Mouse (Mus musculus): ENCODE results near the gene Mccc1. TPM values are rescaled to one million over a fixed set of nuclear protein-coding genes. Genes with fewer than 3 reads are reported as not detected.

Gene Mccc1
- polyA plus RNA-seq, 1 experiment from 2014 or later, result 34.4 TPM

GRCm38 (mm10) chr3:35971149-35971548 is 29.3 kb downstream of the Mccc1 start:
- no peak overlapping the region for H3K27ac ChIP-seq (ENCODE audit: low read length)
- WGBS, result 92% methylated on average over 12 of the region's 12 CpGs
- peaks cover 20% of the 10 kb centered on the region for H3K36me3 ChIP-seq (ENCODE audit: control insufficient read depth, insufficient read depth, low read length)
- H3K4me2 ChIP-seq (replicated peaks; ENCODE audit: low read depth, low read length), result no peak overlapping the region
- H3K9ac ChIP-seq (replicated peaks; ENCODE audit: low read depth, low read length), result no peak overlapping the region
- no peaks in the 10 kb centered on the region for H3K4me1 ChIP-seq (ENCODE audit: control insufficient read depth, insufficient read depth, low read length)
- no peak for ATAC-seq (ENCODE audit: insufficient number of reproducible peaks, insufficient read depth, low FRiP score, low read depth)
- H3K27me3 ChIP-seq (ENCODE audit: control insufficient read depth, insufficient read depth, low read length), result no peaks in the 10 kb centered on the region
- H3K4me3 ChIP-seq (ENCODE audit: low read depth, low read length), result no peak overlapping the region
- H3K9me3 ChIP-seq (ENCODE audit: control insufficient read depth, low read depth, low read length), result no peaks in the 10 kb centered on the region

- Histone ChIP-seq H3K9ac (replicated peaks; ENCODE audit: low read depth, low read length) (no peak overlapping the region), H3K9me3 (ENCODE audit: control insufficient read depth, low read depth, low read length) (no peaks in the 10 kb centered on the region), H3K27me3 (ENCODE audit: control insufficient read depth, insufficient read depth, low read length) (no peaks in the 10 kb centered on the region), H3K4me3 (ENCODE audit: low read depth, low read length) (no peak overlapping the region), H3K27ac (ENCODE audit: low read length) (no peak overlapping the region), H3K4me1 (ENCODE audit: control insufficient read depth, insufficient read depth, low read length) (no peaks in the 10 kb centered on the region), H3K36me3 (ENCODE audit: control insufficient read depth, insufficient read depth, low read length) (peaks cover 20% of the 10 kb centered on the region), H3K4me2 (replicated peaks; ENCODE audit: low read depth, low read length) (no peak overlapping the region)
- no peak for ATAC-seq (ENCODE audit: insufficient number of reproducible peaks, insufficient read depth, low FRiP score, low read depth)
- 85% methylated on average over 4 of the region's 4 CpGs for WGBS
These were observed 30.0 kb downstream of the Mccc1 start for GRCm38 (mm10) chr3:35970441-35970840.

GRCm38 (mm10) chr3:35967366-35967921 is 33.0 kb downstream of the Mccc1 start:
- ATAC-seq (ENCODE audit: insufficient number of reproducible peaks, insufficient read depth, low FRiP score, low read depth), result no peak
- Histone ChIP-seq H3K9ac (replicated peaks; ENCODE audit: low read depth, low read length) (no peak overlapping the region), H3K4me3 (ENCODE audit: low read depth, low read length) (no peak overlapping the region), H3K36me3 (ENCODE audit: control insufficient read depth, insufficient read depth, low read length) (peaks cover 16% of the 10 kb centered on the region), H3K4me1 (ENCODE audit: control insufficient read depth, insufficient read depth, low read length) (no peaks in the 10 kb centered on the region), H3K27me3 (ENCODE audit: control insufficient read depth, insufficient read depth, low read length) (no peaks in the 10 kb centered on the region), H3K9me3 (ENCODE audit: control insufficient read depth, low read depth, low read length) (no peaks in the 10 kb centered on the region), H3K4me2 (replicated peaks; ENCODE audit: low read depth, low read length) (no peak overlapping the region), H3K27ac (ENCODE audit: low read length) (no peak overlapping the region)
- WGBS, result 88% methylated on average over 8 of the region's 8 CpGs

- no peaks in the 10 kb centered on the region for H3K9me3 ChIP-seq (ENCODE audit: control insufficient read depth, low read depth, low read length)
- no peak for ATAC-seq (ENCODE audit: insufficient number of reproducible peaks, insufficient read depth, low FRiP score, low read depth)
- H3K27me3 ChIP-seq (ENCODE audit: control insufficient read depth, insufficient read depth, low read length), result no peaks in the 10 kb centered on the region
- WGBS, result 86% methylated on average over 2 of the region's 2 CpGs
- H3K27ac ChIP-seq (ENCODE audit: low read length), result no peak overlapping the region
- no peak overlapping the region for H3K9ac ChIP-seq (replicated peaks; ENCODE audit: low read depth, low read length)
- H3K4me1 ChIP-seq (ENCODE audit: control insufficient read depth, insufficient read depth, low read length), result no peaks in the 10 kb centered on the region
- no peak overlapping the region for H3K4me2 ChIP-seq (replicated peaks; ENCODE audit: low read depth, low read length)
- peaks cover 10% of the 10 kb centered on the region for H3K36me3 ChIP-seq (ENCODE audit: control insufficient read depth, insufficient read depth, low read length)
- H3K4me3 ChIP-seq (ENCODE audit: low read depth, low read length), result no peak overlapping the region
These were observed 34.0 kb downstream of the Mccc1 start for GRCm38 (mm10) chr3:35966493-35966892.

- Histone ChIP-seq H3K9ac (replicated peaks; ENCODE audit: low read depth, low read length) (no peak overlapping the region), H3K36me3 (ENCODE audit: control insufficient read depth, insufficient read depth, low read length) (peaks cover 6% of the 10 kb centered on the region; the same call in 1 of the 2 replicates), H3K9me3 (ENCODE audit: control insufficient read depth, low read depth, low read length) (no peaks in the 10 kb centered on the region), H3K27ac (ENCODE audit: low read length) (no peak overlapping the region), H3K4me3 (ENCODE audit: low read depth, low read length) (no peak overlapping the region), H3K4me1 (ENCODE audit: control insufficient read depth, insufficient read depth, low read length) (no peaks in the 10 kb centered on the region), H3K27me3 (ENCODE audit: control insufficient read depth, insufficient read depth, low read length) (no peaks in the 10 kb centered on the region), H3K4me2 (replicated peaks; ENCODE audit: low read depth, low read length) (no peak overlapping the region)
- no peak for ATAC-seq (ENCODE audit: insufficient number of reproducible peaks, insufficient read depth, low FRiP score, low read depth)
- WGBS, result 81% methylated on average over 4 of the region's 4 CpGs
These were observed 35.5 kb downstream of the Mccc1 start for GRCm38 (mm10) chr3:35964928-35965327.

- Histone ChIP-seq H3K4me3 (ENCODE audit: low read depth, low read length) (no peak overlapping the region), H3K36me3 (ENCODE audit: control insufficient read depth, insufficient read depth, low read length) (peaks cover 6% of the 10 kb centered on the region; the same call in 1 of the 2 replicates), H3K27ac (ENCODE audit: low read length) (no peak overlapping the region), H3K9me3 (ENCODE audit: control insufficient read depth, low read depth, low read length) (no peaks in the 10 kb centered on the region), H3K4me2 (replicated peaks; ENCODE audit: low read depth, low read length) (no peak overlapping the region), H3K9ac (replicated peaks; ENCODE audit: low read depth, low read length) (no peak overlapping the region), H3K4me1 (ENCODE audit: control insufficient read depth, insufficient read depth, low read length) (no peaks in the 10 kb centered on the region), H3K27me3 (ENCODE audit: control insufficient read depth, insufficient read depth, low read length) (no peaks in the 10 kb centered on the region)
- 91% methylated on average over 5 of the region's 5 CpGs for WGBS
- ATAC-seq (ENCODE audit: insufficient number of reproducible peaks, insufficient read depth, low FRiP score, low read depth), result no peak
These were observed 36.6 kb downstream of the Mccc1 start for GRCm38 (mm10) chr3:35963921-35964320.

- Histone ChIP-seq H3K4me2 (replicated peaks; ENCODE audit: low read depth, low read length) (no peak overlapping the region), H3K27ac (ENCODE audit: low read length) (no peak overlapping the region), H3K9ac (replicated peaks; ENCODE audit: low read depth, low read length) (no peak overlapping the region), H3K9me3 (ENCODE audit: control insufficient read depth, low read depth, low read length) (no peaks in the 10 kb centered on the region), H3K27me3 (ENCODE audit: control insufficient read depth, insufficient read depth, low read length) (no peaks in the 10 kb centered on the region), H3K36me3 (ENCODE audit: control insufficient read depth, insufficient read depth, low read length) (peaks cover 6% of the 10 kb centered on the region; the same call in 1 of the 2 replicates), H3K4me1 (ENCODE audit: control insufficient read depth, insufficient read depth, low read length) (no peaks in the 10 kb centered on the region), H3K4me3 (ENCODE audit: low read depth, low read length) (no peak overlapping the region)
- 93% methylated on average over 4 of the region's 4 CpGs for WGBS
- no peak for ATAC-seq (ENCODE audit: insufficient number of reproducible peaks, insufficient read depth, low FRiP score, low read depth)
These were observed 37.1 kb downstream of the Mccc1 start for GRCm38 (mm10) chr3:35963401-35963800.

- no peaks in the 10 kb centered on the region for H3K27me3 ChIP-seq (ENCODE audit: control insufficient read depth, insufficient read depth, low read length)
- no peak overlapping the region for H3K27ac ChIP-seq (ENCODE audit: low read length)
- peaks cover 6% of the 10 kb centered on the region; the same call in 1 of the 2 replicates for H3K36me3 ChIP-seq (ENCODE audit: control insufficient read depth, insufficient read depth, low read length)
- H3K9ac ChIP-seq (replicated peaks; ENCODE audit: low read depth, low read length), result no peak overlapping the region
- no peak for ATAC-seq (ENCODE audit: insufficient number of reproducible peaks, insufficient read depth, low FRiP score, low read depth)
- H3K9me3 ChIP-seq (ENCODE audit: control insufficient read depth, low read depth, low read length), result no peaks in the 10 kb centered on the region
- H3K4me3 ChIP-seq (ENCODE audit: low read depth, low read length), result no peak overlapping the region
- 89% methylated on average over 5 of the region's 5 CpGs for WGBS
- no peaks in the 10 kb centered on the region for H3K4me1 ChIP-seq (ENCODE audit: control insufficient read depth, insufficient read depth, low read length)
- no peak overlapping the region for H3K4me2 ChIP-seq (replicated peaks; ENCODE audit: low read depth, low read length)
These were observed 37.5 kb downstream of the Mccc1 start for GRCm38 (mm10) chr3:35962967-35963366.

- H3K4me2 ChIP-seq (replicated peaks; ENCODE audit: low read depth, low read length), result no peak overlapping the region
- WGBS, result 87% methylated on average over 3 of the region's 3 CpGs
- no peaks in the 10 kb centered on the region for H3K27me3 ChIP-seq (ENCODE audit: control insufficient read depth, insufficient read depth, low read length)
These were observed 43.2 kb downstream of the Mccc1 start for GRCm38 (mm10) chr3:35957230-35957629.

More at GRCm38 (mm10) chr3:35957230-35957629, 43.2 kb downstream of the Mccc1 start:
- Histone ChIP-seq H3K27ac (ENCODE audit: low read length) (no peak overlapping the region), H3K9me3 (ENCODE audit: control insufficient read depth, low read depth, low read length) (no peaks in the 10 kb centered on the region), H3K4me1 (ENCODE audit: control insufficient read depth, insufficient read depth, low read length) (no peaks in the 10 kb centered on the region), H3K36me3 (ENCODE audit: control insufficient read depth, insufficient read depth, low read length) (no peaks in the 10 kb centered on the region; the same call in 1 of the 2 replicates), H3K9ac (replicated peaks; ENCODE audit: low read depth, low read length) (no peak overlapping the region), H3K4me3 (ENCODE audit: low read depth, low read length) (no peak overlapping the region)
- ATAC-seq (ENCODE audit: insufficient number of reproducible peaks, insufficient read depth, low FRiP score, low read depth), result no peak
